Mouse (Mus musculus): ENCODE data around the gene Hdlbp. TPM values are rescaled to one million over a fixed set of nuclear protein-coding genes. Genes with fewer than 3 reads are reported as not detected.
"Not testable (repeated sequence)": the region's sequence is repeated elsewhere in the genome, so short reads cannot be mapped to it uniquely, and the experiment has no call there.

Hdlbp gene
- total and polyA plus RNA-seq, 2 experiments from 2014 or later, result 66.0 to 96.5 TPM

- no peaks in the 10 kb centered on the region for H3K4me1 ChIP-seq (ENCODE audit: insufficient read depth, low read length)
Measured at GRCm38 (mm10) chr1:93468626-93469025, 10.0 kb downstream of the Hdlbp start.

GRCm38 (mm10) chr1:93465746-93466145, 12.9 kb downstream of the Hdlbp start:
- no peak overlapping the region for H3K4me2 ChIP-seq (ENCODE audit: low read depth, low read length)
- no peak overlapping the region for H3K9ac ChIP-seq (replicated peaks; ENCODE audit: low read length)
- no peak overlapping the region for H3K4me3 ChIP-seq (ENCODE audit: low read length)
- no peaks in the 10 kb centered on the region for H3K4me1 ChIP-seq (ENCODE audit: insufficient read depth, low read length)
- no peaks in the 10 kb centered on the region for H3K27me3 ChIP-seq (ENCODE audit: insufficient read depth, low read length)
- H3K9me3 ChIP-seq (ENCODE audit: low read length), result no peaks in the 10 kb centered on the region
- no peak for TF ChIP-seq CTCF (IDR thresholded peaks at IDR 0.05; ENCODE audit: low read depth)
- DNase-seq (ENCODE audit: low spot score) (no peak), ATAC-seq (no peak)
- H3K27ac ChIP-seq, result no peak overlapping the region
- no peaks in the 10 kb centered on the region for H3K36me3 ChIP-seq (ENCODE audit: insufficient read depth, low read length)

More at GRCm38 (mm10) chr1:93468626-93469025, 10.0 kb downstream of the Hdlbp start:
- Histone ChIP-seq H3K27ac (no peak overlapping the region), H3K9ac (replicated peaks; ENCODE audit: low read length) (no peak overlapping the region), H3K27me3 (ENCODE audit: insufficient read depth, low read length) (no peaks in the 10 kb centered on the region), H3K9me3 (ENCODE audit: low read length) (no peaks in the 10 kb centered on the region), H3K36me3 (ENCODE audit: insufficient read depth, low read length) (no peaks in the 10 kb centered on the region), H3K4me3 (ENCODE audit: low read length) (no peak overlapping the region), H3K4me2 (ENCODE audit: low read depth, low read length) (no peak overlapping the region)
- ATAC-seq (no peak), DNase-seq (ENCODE audit: low spot score) (no peak)
- no peak for TF ChIP-seq CTCF (IDR thresholded peaks at IDR 0.05; ENCODE audit: low read depth)
- WGBS, result 92% methylated on average over 4 of the region's 4 CpGs

- H3K9me3 ChIP-seq (ENCODE audit: low read length), result no peaks in the 10 kb centered on the region
- no peak overlapping the region for H3K4me2 ChIP-seq (ENCODE audit: low read depth, low read length)
- TF ChIP-seq CTCF (IDR thresholded peaks at IDR 0.05; ENCODE audit: low read depth), result no peak
- no peaks in the 10 kb centered on the region for H3K4me1 ChIP-seq (ENCODE audit: insufficient read depth, low read length)
- H3K36me3 ChIP-seq (ENCODE audit: insufficient read depth, low read length), result no peaks in the 10 kb centered on the region
- DNase-seq (ENCODE audit: low spot score), result no peak
- H3K4me3 ChIP-seq (ENCODE audit: low read length), result no peak overlapping the region
- no peaks in the 10 kb centered on the region for H3K27me3 ChIP-seq (ENCODE audit: insufficient read depth, low read length)
- H3K9ac ChIP-seq (replicated peaks; ENCODE audit: low read length), result no peak overlapping the region
- H3K27ac ChIP-seq, result no peak overlapping the region
- no peak for ATAC-seq
Measured at GRCm38 (mm10) chr1:93465066-93465465, 13.5 kb downstream of the Hdlbp start.

GRCm38 (mm10) chr1:93459101-93459500, 19.5 kb downstream of the Hdlbp start:
- no peak for DNase-seq (ENCODE audit: low spot score)
- Histone ChIP-seq H3K9ac (replicated peaks; ENCODE audit: low read length) (no peak overlapping the region), H3K27ac (no peak overlapping the region), H3K4me1 (ENCODE audit: insufficient read depth, low read length) (no peaks in the 10 kb centered on the region), H3K4me2 (ENCODE audit: low read depth, low read length) (no peak overlapping the region), H3K4me3 (ENCODE audit: low read length) (no peak overlapping the region), H3K27me3 (ENCODE audit: insufficient read depth, low read length) (no peaks in the 10 kb centered on the region), H3K36me3 (ENCODE audit: insufficient read depth, low read length) (no peaks in the 10 kb centered on the region), H3K9me3 (ENCODE audit: low read length) (no peaks in the 10 kb centered on the region)
- WGBS, result 57% methylated on average over 3 of the region's 3 CpGs
- no peak for ATAC-seq
- no peak for TF ChIP-seq CTCF (IDR thresholded peaks at IDR 0.05; ENCODE audit: low read depth)

- Histone ChIP-seq H3K4me3 (ENCODE audit: low read length) (no peak overlapping the region), H3K9ac (replicated peaks; ENCODE audit: low read length) (no peak overlapping the region), H3K4me1 (ENCODE audit: insufficient read depth, low read length) (no peaks in the 10 kb centered on the region), H3K9me3 (ENCODE audit: low read length) (no peaks in the 10 kb centered on the region), H3K36me3 (ENCODE audit: insufficient read depth, low read length) (no peaks in the 10 kb centered on the region), H3K4me2 (ENCODE audit: low read depth, low read length) (no peak overlapping the region), H3K27ac (no peak overlapping the region), H3K27me3 (ENCODE audit: insufficient read depth, low read length) (no peaks in the 10 kb centered on the region)
- DNase-seq (ENCODE audit: low spot score) (no peak), ATAC-seq (no peak)
- WGBS, result 66% methylated on average over 1 of the region's 1 CpGs
- no peak for TF ChIP-seq CTCF (IDR thresholded peaks at IDR 0.05; ENCODE audit: low read depth)
Measured at GRCm38 (mm10) chr1:93458357-93458756, 20.3 kb downstream of the Hdlbp start.

GRCm38 (mm10) chr1:93453721-93454255, 24.8 kb downstream of the Hdlbp start:
- Histone ChIP-seq H3K9ac (replicated peaks; ENCODE audit: low read length) (no peak overlapping the region), H3K4me2 (ENCODE audit: low read depth, low read length) (no peak overlapping the region), H3K4me1 (ENCODE audit: insufficient read depth, low read length) (no peaks in the 10 kb centered on the region), H3K27me3 (ENCODE audit: insufficient read depth, low read length) (no peaks in the 10 kb centered on the region), H3K36me3 (ENCODE audit: insufficient read depth, low read length) (no peaks in the 10 kb centered on the region), H3K9me3 (ENCODE audit: low read length) (no peaks in the 10 kb centered on the region), H3K27ac (no peak overlapping the region), H3K4me3 (ENCODE audit: low read length) (no peak overlapping the region)
- DNase-seq (ENCODE audit: low spot score) (no peak), ATAC-seq (no peak)
- TF ChIP-seq CTCF (IDR thresholded peaks at IDR 0.05; ENCODE audit: low read depth), result no peak

GRCm38 (mm10) chr1:93450118-93450517, 28.5 kb downstream of the Hdlbp start:
- H3K4me2 ChIP-seq (ENCODE audit: low read depth, low read length); H3K36me3 ChIP-seq (ENCODE audit: insufficient read depth, low read length); H3K4me3 ChIP-seq (ENCODE audit: low read length); H3K9me3 ChIP-seq (ENCODE audit: low read length); H3K4me1 ChIP-seq (ENCODE audit: insufficient read depth, low read length); H3K27ac ChIP-seq; H3K27me3 ChIP-seq (ENCODE audit: insufficient read depth, low read length); ATAC-seq; H3K9ac ChIP-seq (replicated peaks; ENCODE audit: low read length); DNase-seq (ENCODE audit: low spot score): not testable (repeated sequence)
- 82% methylated on average over 5 of the region's 5 CpGs for WGBS
